20 mouse cellular contexts compared by ENCODE assay signal in genomic region chr19:24987355-24987754, GRCm38 (mm10). TPM values are rescaled to one million over a fixed set of nuclear protein-coding genes. Genes with fewer than 3 reads are reported as not detected.
DNase-seq lines count a peak whose midpoint lies in the region; ATAC-seq and TF ChIP-seq lines count a peak whose summit lies in the region.
"Had no signal": no experiment of that assay in that cellular context is flagged by ENCODE, and none has a peak within 500 bp of the region (broad histone marks: within the 10 kb centered on the region; RNA-seq: fewer than 3 reads in every experiment).

No protein-coding gene starts in this region.

- DNase-seq in urinary bladder, adult 18-20 months (ENCODE audit: low spot score in 2 of 2) = no peak
- DNase-seq in Muller cell, postnatal 12 days (ENCODE audit: inconsistent ontology term) = no peak
- DNase-seq in cerebellum, adult 11 months = no peak
- DNase-seq: adrenal gland, adult 8-10 months; adrenal gland, postnatal 36 days; cerebellum, adult 18-20 months; cerebellum, adult 9-11 months; cerebellum, postnatal 36 days; embryo, embryonic 11 days; gastrocnemius, postnatal 10 days; heart, postnatal 36 days had no signal

- peaks cover 7% of the 10 kb centered on the region; the same call in 1 of the 2 replicates for H3K4me1 ChIP-seq in bone marrow, adult 2 months (ENCODE audit: control insufficient read depth, insufficient read depth, low read length)
- H3K4me1 ChIP-seq in bone marrow macrophage, adult 2 months (ENCODE audit: control insufficient read depth, insufficient read depth, low read length) = peaks cover 57% of the 10 kb centered on the region
- H3K4me1 ChIP-seq: embryonic facial prominence, embryonic 15.5 days; hindbrain, embryonic 12.5 days had no signal

- TF ChIP-seq CTCF in bone marrow, adult 2 months (IDR thresholded peaks at IDR 0.05; ENCODE audit: control insufficient read depth, insufficient read depth, low read length) = no peak
- no peak for TF ChIP-seq CTCF in bone marrow macrophage, adult 2 months (IDR thresholded peaks at IDR 0.05; ENCODE audit: low read depth, low read length)

- no peak overlapping the region for H3K4me3 ChIP-seq in bone marrow, adult 2 months (replicated peaks; ENCODE audit: control insufficient read depth, low read depth, low read length)
- no peak overlapping the region for H3K4me3 ChIP-seq in bone marrow macrophage, adult 2 months (ENCODE audit: insufficient read depth, low read length)
- H3K4me3 ChIP-seq in macrophage (ENCODE audit: inconsistent target) = no peak overlapping the region
- H3K4me3 ChIP-seq: embryonic facial prominence, embryonic 15.5 days; heart, embryonic 13.5 days; hindbrain, embryonic 12.5 days had no signal

- no peaks in the 10 kb centered on the region for H3K79me2 ChIP-seq in macrophage (ENCODE audit: inconsistent target)

- H3K27ac ChIP-seq in bone marrow, adult 2 months (ENCODE audit: control insufficient read depth, insufficient read depth, low read depth, low read length, poor library complexity) = peak overlapping the region; percentile 29; the same call in 1 of the 2 replicates
- peak overlapping the region; percentile 95 for H3K27ac ChIP-seq in bone marrow macrophage, adult 2 months (ENCODE audit: insufficient read depth, low read depth, low read length)
- peak overlapping the region; percentile 86 for H3K27ac ChIP-seq in macrophage
- H3K27ac ChIP-seq: embryonic facial prominence, embryonic 15.5 days; heart, embryonic 13.5 days; hindbrain, embryonic 12.5 days; hindbrain, postnatal 0 days had no signal

- WGBS in bone marrow, adult 2 months = 27% methylated on average over 4 of the region's 4 CpGs
- 16% methylated on average over 4 of the region's 4 CpGs for WGBS in macrophage (ENCODE audit: missing documents)

- TF ChIP-seq POLR2A in bone marrow, adult 2 months (IDR thresholded peaks at IDR 0.05; ENCODE audit: borderline replicate concordance, control insufficient read depth, low read depth, low read length) = no peak
- no peak for TF ChIP-seq POLR2A in bone marrow macrophage, adult 2 months (IDR thresholded peaks at IDR 0.05; ENCODE audit: borderline replicate concordance, low read depth, low read length)

- peak; percentile 70 for ATAC-seq in monocyte, adult 5-6 weeks (replicated peaks; ENCODE audit: insufficient number of reproducible peaks, low FRiP score, low TSS enrichment, poor library complexity, severe bottlenecking)
- ATAC-seq: forebrain, embryonic 16.5 days; hindbrain, postnatal 0 days had no signal

- no peaks in the 10 kb centered on the region for H3K36me3 ChIP-seq in macrophage (ENCODE audit: inconsistent target)
- H3K36me3 ChIP-seq: embryonic facial prominence, embryonic 15.5 days; heart, embryonic 13.5 days; hindbrain, embryonic 12.5 days had no signal

RNA-seq across cellular contexts. Expression of gene Dock8, which starts 12.0 kb away (rescaled TPM):
- 16.9 and 40.8 TPM in 2 replicates for polyA plus RNA-seq in bone marrow, adult 2 months (2011; ENCODE audit: insufficient read depth, insufficient read length, low replicate concordance, missing spikeins)
- 78.5 and 83.3 TPM in 2 replicates for polyA plus RNA-seq in bone marrow macrophage, adult 2 months (2012; ENCODE audit: insufficient read depth, insufficient read length, missing spikeins)
- total RNA-seq in macrophage (2018; cell fraction: chromatin; rRNA removed) = 100 to 1,000 TPM in 21 of 26 experiments, 10 to 100 TPM in 5; 26.4 to 284 (median 186) TPM
- 100 to 1,000 TPM in 1 of 26 experiments, 10 to 100 TPM in 25; 43.4 to 106 (median 61.6) TPM for total RNA-seq in macrophage (2018; cell fraction: cytosol; rRNA removed)
- 100 to 1,000 TPM in 19 of 26 experiments, 10 to 100 TPM in 7; 29.5 to 215 (median 138) TPM for total RNA-seq in macrophage (2018; cell fraction: nucleus; rRNA removed)
- polyA plus RNA-seq in macrophage (2018) = 41.2 to 71.9 TPM (median 45.5 TPM) in 3 replicates
- total RNA-seq in monocyte, adult 5-6 weeks (2017) = 92.8 to 147 TPM (median 110 TPM) in 3 replicates

RNA-seq across cellular contexts. Expression of gene Cbwd1, which starts 25.9 kb away (rescaled TPM):
- 2.7 and 7.5 TPM in 2 replicates for polyA plus RNA-seq in bone marrow, adult 2 months (2011; ENCODE audit: insufficient read depth, insufficient read length, low replicate concordance, missing spikeins)
- 7.2 and 7.4 TPM in 2 replicates for polyA plus RNA-seq in bone marrow macrophage, adult 2 months (2012; ENCODE audit: insufficient read depth, insufficient read length, missing spikeins)
- total RNA-seq in macrophage (2018; cell fraction: chromatin; rRNA removed) = 10 to 100 TPM in 23 of 26 experiments, 1 to 10 TPM in 3; 6.4 to 31.6 (median 21.5) TPM
- total RNA-seq in macrophage (2018; cell fraction: cytosol; rRNA removed) = 10 to 100 TPM in 4 of 26 experiments, 1 to 10 TPM in 22; 5.7 to 12.2 (median 8.3) TPM
- total RNA-seq in macrophage (2018; cell fraction: nucleus; rRNA removed) = 10 to 100 TPM in 12 of 26 experiments, 1 to 10 TPM in 14; 2.2 to 19.5 (median 9.8) TPM
- 8.8 to 12.9 TPM (median 11.9 TPM) in 3 replicates for polyA plus RNA-seq in macrophage (2018)
- 10.2 to 30.6 TPM (median 17.2 TPM) in 3 replicates for total RNA-seq in monocyte, adult 5-6 weeks (2017)

Comparison
In these comparisons a context has a peak if more than half of its experiments do, and no peak if none do; other contexts are left out.
1. H3K27ac ChIP-seq: peak in every context shown above with its lines; median percentile 95 in bone marrow macrophage, adult 2 months; 86 in macrophage; 29 in bone marrow, adult 2 months.